Mouse (Mus musculus) MEL-GATA-1-ER (cell line): ENCODE measurements at regions not wholly inside any gene's neighbourhood (a gene's known extent, or its start where the extent isn't known, plus 50 kb on each side); places are given as distances from the start of the nearest gene placed in this dataset.

Experiments used
- DNase-seq: peaks from one replicate; pipeline ENCODE4 v3.0.0-alpha.2; 2012; ENCODE audit warnings: low read depth; ENCODE audit errors: extremely low read depth

DNA sequence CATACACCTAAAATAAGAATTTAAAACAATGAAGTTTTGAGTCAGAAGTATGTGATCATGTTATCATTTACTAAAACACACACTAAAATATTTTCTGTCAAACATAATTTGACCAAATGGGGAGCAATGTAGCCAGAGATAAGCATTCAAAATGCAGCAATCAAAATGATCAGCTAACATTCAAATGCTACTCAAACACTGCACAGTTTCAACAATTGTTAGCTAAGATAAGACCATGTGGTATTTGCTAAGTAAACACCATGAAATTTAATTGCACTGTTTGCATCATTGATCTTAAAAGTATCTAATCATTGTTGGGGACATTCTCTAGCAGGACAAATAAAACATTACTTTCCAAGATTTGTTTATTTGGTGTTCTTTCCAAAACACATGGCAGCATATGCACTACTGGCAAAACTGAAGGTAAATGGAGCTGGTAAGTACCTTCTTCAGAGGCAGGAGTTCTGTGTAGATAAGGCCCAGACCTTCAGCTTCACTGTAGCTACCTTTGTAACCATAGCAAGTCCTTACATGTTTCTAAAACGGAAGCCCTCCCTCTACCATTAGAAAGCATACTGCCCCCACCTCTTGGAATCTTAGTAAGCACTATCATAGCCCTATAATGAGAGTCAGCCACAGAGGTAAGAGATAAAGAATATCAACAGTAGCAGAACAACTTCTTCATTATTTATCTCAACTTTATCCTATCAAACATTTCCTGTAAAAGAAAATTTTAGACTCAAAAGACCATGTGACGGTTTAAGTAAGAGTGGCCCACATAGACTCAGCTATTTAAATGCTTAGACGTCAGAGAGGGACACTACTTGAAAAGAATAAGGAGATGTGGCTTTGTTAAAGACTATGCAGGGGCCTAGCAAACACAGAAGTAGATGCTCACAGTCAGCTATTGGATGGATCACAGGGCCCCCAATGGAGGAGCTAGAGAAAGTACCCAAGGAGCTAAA is 116.3 kb upstream of the Irak1bp1 start:
- peak; percentile 49 for DNase-seq

DNA sequence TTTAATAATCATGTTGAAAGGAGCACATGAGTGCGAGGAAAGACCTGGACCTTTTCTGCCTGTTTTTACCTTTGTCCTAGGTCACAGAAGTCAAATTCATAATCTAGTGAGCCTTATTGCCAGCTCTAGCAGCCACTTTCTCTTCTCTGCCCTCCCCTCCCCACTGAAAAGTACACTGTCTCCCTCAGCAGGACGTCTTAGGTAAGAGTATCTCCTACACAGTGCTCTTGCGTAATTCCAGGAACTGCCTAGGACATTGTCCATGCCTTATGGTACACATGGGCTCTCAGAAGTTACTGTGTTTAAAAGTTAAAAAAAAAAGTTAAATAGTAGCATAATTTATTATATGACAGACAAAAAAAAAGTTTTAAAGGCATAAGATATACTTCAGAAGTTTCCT is 100.7 kb upstream of the Irak1bp1 start:
- DNase-seq = no peak

DNA sequence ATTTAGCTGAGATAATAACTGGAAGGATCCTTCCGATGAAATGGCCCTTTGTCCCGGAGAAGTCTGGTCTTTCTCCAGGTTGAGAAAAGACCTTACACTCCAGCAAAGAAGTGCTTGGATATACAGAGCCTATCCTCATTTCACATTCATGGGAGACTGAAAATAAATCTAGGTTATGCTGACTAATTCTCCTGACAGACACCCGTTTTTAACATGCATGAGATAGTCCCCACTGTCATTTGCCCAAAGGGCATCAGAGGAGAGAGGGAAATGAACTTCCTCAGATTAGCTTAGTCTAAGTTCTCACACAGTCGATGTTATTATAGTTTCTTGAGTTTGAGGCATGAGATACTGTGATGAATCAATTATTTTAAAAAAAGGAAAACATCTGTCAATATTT is 99.7 kb upstream of the Irak1bp1 start:
- DNase-seq = no peak

DNA sequence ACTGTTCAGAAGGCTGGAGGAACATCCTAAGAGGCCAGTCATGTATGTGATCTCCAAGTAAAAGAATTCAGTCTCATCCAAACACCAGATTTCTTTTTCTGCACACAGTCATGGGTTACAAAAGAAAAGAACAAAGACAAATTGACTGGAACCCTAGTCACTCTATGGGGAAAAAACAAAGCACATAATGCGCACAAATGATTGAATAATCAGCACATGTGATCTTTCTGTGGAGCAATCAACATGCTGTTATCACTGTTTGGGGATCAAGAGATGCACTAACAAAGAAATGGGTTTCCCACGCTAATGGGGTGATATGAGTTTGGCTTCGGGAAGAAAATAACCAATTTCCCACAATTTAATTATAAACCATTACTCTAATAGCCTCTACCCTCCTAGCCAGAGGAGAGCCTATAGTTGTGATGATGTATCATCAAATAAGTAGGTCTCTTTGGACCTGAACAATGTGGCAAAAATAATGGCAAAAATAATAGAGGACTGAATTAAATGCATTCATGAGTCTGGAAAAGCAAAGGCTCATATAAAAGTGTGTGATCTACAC is 96.2 kb upstream of the Irak1bp1 start:
- no peak for DNase-seq

DNA sequence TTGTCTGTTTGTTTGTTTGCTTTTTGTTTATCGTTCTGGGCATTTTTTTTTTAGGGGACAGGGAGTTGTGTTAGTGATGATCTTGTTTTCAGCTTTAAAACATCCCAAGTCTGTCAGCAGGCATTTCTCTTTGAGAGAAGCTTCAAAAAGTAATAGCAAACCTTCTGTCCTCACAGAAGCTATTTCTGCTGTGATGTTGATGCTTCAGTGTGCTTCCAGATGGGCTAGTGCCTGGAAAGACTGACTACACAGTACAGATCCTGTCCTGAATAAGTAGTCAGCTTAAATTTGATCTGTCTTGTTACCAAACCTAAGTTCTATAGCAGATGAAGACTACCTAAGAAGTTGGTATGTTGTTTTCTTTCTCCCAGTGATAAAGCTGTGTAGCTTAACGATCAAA is 94.4 kb upstream of the Irak1bp1 start:
- no peak for DNase-seq

DNA sequence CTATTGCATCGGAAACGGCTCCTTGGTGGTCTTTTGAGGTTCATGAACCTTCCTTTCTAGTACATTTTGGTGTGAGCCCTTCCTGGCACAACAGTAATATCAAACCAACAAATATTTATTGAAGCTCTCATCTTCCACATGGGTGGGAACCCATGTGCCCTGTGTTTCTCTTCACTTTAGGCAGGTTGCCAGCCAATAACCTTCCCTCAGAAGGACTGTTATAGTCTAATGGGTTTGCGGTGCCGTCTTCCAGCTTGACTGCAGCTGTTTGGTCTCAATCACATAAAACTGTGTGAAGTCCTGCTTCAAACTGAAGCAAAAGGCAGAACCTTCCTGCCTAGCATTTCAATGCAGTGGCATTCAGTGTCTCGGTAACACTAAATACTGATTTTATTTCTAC is 69.4 kb upstream of the Irak1bp1 start:
- DNase-seq = no peak

DNA sequence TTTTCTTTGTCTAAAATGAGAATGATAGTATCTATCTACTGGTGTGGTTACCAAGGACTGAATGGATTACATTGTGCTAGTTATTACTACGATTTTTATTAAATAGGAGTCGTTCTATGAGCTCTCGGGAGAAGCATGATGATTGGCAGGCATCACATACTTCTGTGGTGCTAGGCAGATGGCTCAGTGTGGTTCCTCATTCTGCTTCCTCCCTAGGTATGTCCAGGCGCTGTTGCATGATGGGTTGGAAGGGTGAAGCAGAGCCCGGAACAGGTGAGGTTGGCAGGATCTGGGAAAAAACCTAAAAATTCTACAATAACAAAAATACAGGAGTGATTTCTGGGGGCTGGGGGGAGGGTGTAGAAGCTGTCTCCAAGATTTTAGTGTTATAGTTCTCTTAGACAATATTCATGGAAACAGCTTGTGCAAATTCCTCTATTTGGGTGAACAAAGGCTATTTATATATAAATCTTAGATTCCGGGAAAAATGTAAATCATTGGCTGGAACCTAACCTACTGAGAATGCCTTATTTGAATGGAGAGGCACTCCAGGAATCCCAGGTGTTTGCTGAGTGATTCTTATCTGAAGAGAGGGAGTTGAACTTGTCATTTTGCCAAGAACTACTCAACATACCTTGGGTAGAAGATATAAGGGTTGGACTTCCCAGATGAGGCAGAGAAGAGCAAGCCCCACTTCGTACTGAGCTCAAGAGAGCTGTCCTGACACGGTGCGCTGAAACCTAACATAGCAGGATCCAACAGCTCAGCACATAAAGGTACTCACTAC is 68.5 kb upstream of the Irak1bp1 start:
- no peak for DNase-seq

DNA sequence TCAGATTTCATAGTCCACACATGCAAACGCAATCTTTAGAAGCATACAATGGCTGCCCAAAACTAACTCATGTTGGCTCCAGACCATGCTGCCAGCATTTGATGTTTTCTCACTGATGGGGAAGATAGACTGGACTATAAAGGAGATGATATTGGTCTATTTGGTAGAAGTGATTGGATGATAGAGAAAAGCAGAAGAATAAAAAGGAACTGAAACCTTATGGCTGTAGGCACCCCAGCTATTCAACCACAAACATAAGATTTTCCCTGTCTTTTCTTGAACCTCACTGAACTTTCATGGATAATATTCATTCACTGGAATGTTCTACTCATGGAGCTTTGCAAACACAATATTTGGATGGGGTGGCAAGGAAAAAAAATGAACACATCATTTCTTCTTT is 65.7 kb upstream of the Irak1bp1 start:
- no peak for DNase-seq
